Mouse (Mus musculus): ENCODE measurements at regions not wholly inside any gene's neighbourhood (a gene's known extent, or its start where the extent isn't known, plus 50 kb on each side); places are given as distances from the start of the nearest gene placed in this dataset.
"Not testable (repeated sequence)": the region's sequence is repeated elsewhere in the genome, so short reads cannot be mapped to it uniquely, and the experiment has no call there.

GRCm38 (mm10) chr14:104731319-104731995 lies 209.0 kb upstream of the Rnf219 start:
- Histone ChIP-seq H3K4me3 (ENCODE audit: low read depth, low read length) (no peak overlapping the region), H3K4me2 (ENCODE audit: low read length) (no peak overlapping the region), H3K9me3 (replicated peaks; ENCODE audit: control insufficient read depth, low read length) (no peaks in the 10 kb centered on the region), H3K27me3 (replicated peaks; ENCODE audit: control insufficient read depth, insufficient read depth, low read length) (no peaks in the 10 kb centered on the region), H3K4me1 (ENCODE audit: control insufficient read depth, insufficient read depth, low read length) (no peaks in the 10 kb centered on the region), H3K27ac (ENCODE audit: low read depth, low read length) (no peak overlapping the region), H3K9ac (ENCODE audit: low read length) (no peak overlapping the region), H3K36me3 (ENCODE audit: control insufficient read depth, insufficient read depth, low read length) (no peaks in the 10 kb centered on the region)
- ATAC-seq (no peak), DNase-seq (ENCODE audit: low spot score) (no peak)
- 83% methylated on average over 3 of the region's 3 CpGs for WGBS

DNA sequence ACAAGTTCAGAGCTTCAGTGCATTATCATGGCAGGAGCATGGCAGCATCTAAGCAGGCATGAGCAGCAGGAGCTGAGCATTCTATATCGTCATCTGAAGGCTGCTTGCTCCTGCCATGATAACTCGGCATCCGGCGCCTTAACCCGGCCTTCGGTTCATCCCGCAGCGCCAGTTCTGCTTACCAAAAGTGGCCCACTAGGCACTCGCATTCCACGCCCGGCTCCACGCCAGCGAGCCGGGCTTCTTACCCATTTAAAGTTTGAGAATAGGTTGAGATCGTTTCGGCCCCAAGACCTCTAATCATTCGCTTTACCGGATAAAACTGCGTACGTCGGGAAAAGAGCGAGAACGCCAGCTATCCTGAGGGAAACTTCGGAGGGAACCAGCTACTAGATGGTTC lies 193.2 kb upstream of the Rnf219 start:
- H3K4me1 ChIP-seq (ENCODE audit: control insufficient read depth, insufficient read depth, low read length); H3K4me2 ChIP-seq (ENCODE audit: low read length); H3K4me3 ChIP-seq (ENCODE audit: low read depth, low read length); ATAC-seq; H3K9me3 ChIP-seq (replicated peaks; ENCODE audit: control insufficient read depth, low read length); H3K27ac ChIP-seq (ENCODE audit: low read depth, low read length); H3K36me3 ChIP-seq (ENCODE audit: control insufficient read depth, insufficient read depth, low read length); H3K9ac ChIP-seq (ENCODE audit: low read length); H3K27me3 ChIP-seq (replicated peaks; ENCODE audit: control insufficient read depth, insufficient read depth, low read length); DNase-seq (ENCODE audit: low spot score): not testable (repeated sequence)
- WGBS = 94% methylated on average over 20 of the region's 24 CpGs

DNA sequence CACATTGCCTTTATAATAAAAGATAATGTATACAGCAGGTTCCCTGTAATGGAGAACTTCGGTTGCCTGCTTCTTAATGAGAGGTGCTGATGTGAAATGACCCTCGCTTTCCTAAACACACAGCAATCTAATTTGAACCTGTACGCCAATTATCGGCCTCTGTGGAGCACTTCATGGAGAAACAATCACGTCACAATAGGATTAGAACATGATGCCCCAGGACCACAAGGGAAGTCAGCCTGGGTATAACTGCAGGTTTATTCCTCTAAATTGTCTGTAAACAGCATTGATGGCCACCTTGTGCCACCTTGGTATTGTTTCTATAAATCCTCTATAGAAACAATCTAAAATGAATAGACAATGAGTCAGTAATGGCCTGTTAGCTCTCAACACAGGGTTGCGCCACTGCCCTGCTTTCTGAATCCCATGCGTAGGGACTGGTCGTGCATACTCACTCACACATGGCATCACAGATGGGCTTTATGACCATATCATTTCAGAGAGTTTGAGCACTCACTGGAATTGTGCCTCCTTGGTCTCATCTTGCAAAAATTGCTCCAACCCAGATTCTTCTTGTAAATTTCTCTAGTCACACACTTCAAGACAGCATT lies 179.9 kb upstream of the Rnf219 start:
- Histone ChIP-seq H3K9me3 (replicated peaks; ENCODE audit: control insufficient read depth, low read length) (no peaks in the 10 kb centered on the region), H3K27ac (ENCODE audit: low read depth, low read length) (no peak overlapping the region), H3K4me3 (ENCODE audit: low read depth, low read length) (no peak overlapping the region), H3K9ac (ENCODE audit: low read length) (no peak overlapping the region), H3K36me3 (ENCODE audit: control insufficient read depth, insufficient read depth, low read length) (no peaks in the 10 kb centered on the region), H3K27me3 (replicated peaks; ENCODE audit: control insufficient read depth, insufficient read depth, low read length) (no peaks in the 10 kb centered on the region), H3K4me1 (ENCODE audit: control insufficient read depth, insufficient read depth, low read length) (no peaks in the 10 kb centered on the region), H3K4me2 (ENCODE audit: low read length) (no peak overlapping the region)
- WGBS = 50% methylated on average over 8 of the region's 8 CpGs
- ATAC-seq (no peak), DNase-seq (ENCODE audit: low spot score) (no peak)

DNA sequence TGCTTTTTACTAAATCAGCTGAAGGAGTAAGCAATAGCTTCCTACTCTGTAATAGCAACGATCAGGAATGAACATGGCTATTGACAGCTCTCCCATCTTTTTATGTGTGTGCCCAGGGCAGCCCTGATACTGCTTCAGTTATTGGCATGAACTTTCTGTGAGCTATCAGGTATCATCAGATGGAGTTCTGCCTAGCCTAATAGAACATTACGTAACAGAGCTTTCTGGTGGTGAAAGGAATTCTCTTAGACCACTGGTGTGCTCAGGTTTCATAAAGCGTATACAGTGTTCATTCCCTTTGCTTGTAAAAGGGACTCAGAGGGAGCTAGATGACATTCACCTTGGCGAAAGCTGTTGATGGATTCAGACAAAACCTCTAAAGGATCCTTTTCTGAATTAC lies 176.5 kb upstream of the Rnf219 start:
- no peak overlapping the region for H3K9ac ChIP-seq (ENCODE audit: low read length)
- H3K27ac ChIP-seq (ENCODE audit: low read depth, low read length) = no peak overlapping the region
- ATAC-seq (no peak), DNase-seq (ENCODE audit: low spot score) (no peak)
- no peaks in the 10 kb centered on the region for H3K9me3 ChIP-seq (replicated peaks; ENCODE audit: control insufficient read depth, low read length)
- no peak overlapping the region for H3K4me2 ChIP-seq (ENCODE audit: low read length)
- WGBS = 86% methylated on average over 4 of the region's 4 CpGs
- H3K4me1 ChIP-seq (ENCODE audit: control insufficient read depth, insufficient read depth, low read length) = no peaks in the 10 kb centered on the region
- no peak overlapping the region for H3K4me3 ChIP-seq (ENCODE audit: low read depth, low read length)
- H3K27me3 ChIP-seq (replicated peaks; ENCODE audit: control insufficient read depth, insufficient read depth, low read length) = no peaks in the 10 kb centered on the region
- no peaks in the 10 kb centered on the region for H3K36me3 ChIP-seq (ENCODE audit: control insufficient read depth, insufficient read depth, low read length)

DNA sequence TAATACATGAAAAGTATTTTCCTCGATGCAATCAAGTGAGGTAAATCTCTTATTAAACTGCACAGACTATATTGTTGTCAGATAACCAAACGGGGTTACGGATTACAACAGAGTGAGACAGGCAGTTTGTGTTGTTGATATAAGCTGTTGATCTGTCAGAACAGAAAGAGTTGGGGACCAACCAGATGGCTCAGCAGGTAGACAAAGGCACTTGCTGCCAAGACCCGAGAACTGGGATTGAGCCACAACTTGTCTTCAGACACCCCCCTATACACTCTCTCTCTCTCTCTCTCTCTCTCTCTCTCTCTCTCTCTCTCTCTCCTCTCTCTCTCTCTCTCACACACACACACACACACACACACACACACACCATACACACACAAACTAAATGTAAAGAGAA lies 172.7 kb upstream of the Rnf219 start:
- no peaks in the 10 kb centered on the region for H3K9me3 ChIP-seq (replicated peaks; ENCODE audit: control insufficient read depth, low read length)
- peak; percentile 40; the same call in 1 of the 2 replicates for ATAC-seq
- no peak for DNase-seq (ENCODE audit: low spot score)

DNA sequence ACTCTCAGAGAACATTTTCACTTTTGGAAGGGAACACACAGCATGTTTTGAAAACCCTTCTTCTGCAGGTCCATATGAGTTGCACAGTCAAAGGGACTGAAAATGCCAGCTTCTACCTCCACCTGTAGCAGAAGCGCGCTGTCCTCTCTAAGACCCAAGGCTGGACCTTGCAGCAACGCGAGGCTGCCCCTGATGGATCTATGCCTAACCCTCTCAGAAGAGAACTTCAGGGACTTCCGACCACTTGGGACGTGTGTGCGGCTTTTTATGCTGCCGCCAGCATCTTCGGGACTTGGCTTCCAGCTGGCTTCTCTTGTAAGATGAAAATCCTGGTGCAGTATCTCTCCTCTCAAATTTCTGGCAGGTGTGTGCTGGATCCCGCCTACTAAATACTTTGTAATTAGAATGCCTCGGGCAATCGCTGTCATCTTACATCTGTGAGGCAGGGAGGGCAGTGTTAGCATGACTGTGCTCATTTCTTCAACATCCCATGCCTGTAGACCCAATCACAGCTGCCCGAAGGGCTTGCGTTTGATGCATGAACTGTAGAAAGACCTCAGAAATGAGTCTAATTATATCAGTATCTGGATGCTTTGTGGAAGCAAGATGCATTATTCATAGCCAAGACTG lies 171.8 kb upstream of the Rnf219 start:
- H3K27ac ChIP-seq (ENCODE audit: low read depth, low read length) = no peak overlapping the region
- H3K4me2 ChIP-seq (ENCODE audit: low read length) = no peak overlapping the region
- H3K36me3 ChIP-seq (ENCODE audit: control insufficient read depth, insufficient read depth, low read length) = no peaks in the 10 kb centered on the region
- H3K27me3 ChIP-seq (replicated peaks; ENCODE audit: control insufficient read depth, insufficient read depth, low read length) = no peaks in the 10 kb centered on the region
- DNase-seq (ENCODE audit: low spot score) (peak; percentile 27), ATAC-seq (peak; percentile 63; the same call in 1 of the 2 replicates)
- 75% methylated on average over 14 of the region's 14 CpGs for WGBS
- no peak overlapping the region for H3K4me3 ChIP-seq (ENCODE audit: low read depth, low read length)
- H3K9ac ChIP-seq (ENCODE audit: low read length) = no peak overlapping the region
- H3K9me3 ChIP-seq (replicated peaks; ENCODE audit: control insufficient read depth, low read length) = no peaks in the 10 kb centered on the region
- no peaks in the 10 kb centered on the region for H3K4me1 ChIP-seq (ENCODE audit: control insufficient read depth, insufficient read depth, low read length)

More for the DNA sequence above, 172.7 kb upstream of the Rnf219 start:
- Histone ChIP-seq H3K4me1 (ENCODE audit: control insufficient read depth, insufficient read depth, low read length) (no peaks in the 10 kb centered on the region), H3K9ac (ENCODE audit: low read length) (no peak overlapping the region), H3K4me3 (ENCODE audit: low read depth, low read length) (no peak overlapping the region), H3K36me3 (ENCODE audit: control insufficient read depth, insufficient read depth, low read length) (no peaks in the 10 kb centered on the region), H3K4me2 (ENCODE audit: low read length) (no peak overlapping the region), H3K27ac (ENCODE audit: low read depth, low read length) (no peak overlapping the region), H3K27me3 (replicated peaks; ENCODE audit: control insufficient read depth, insufficient read depth, low read length) (no peaks in the 10 kb centered on the region)
- WGBS = 49% methylated on average over 4 of the region's 4 CpGs

DNA sequence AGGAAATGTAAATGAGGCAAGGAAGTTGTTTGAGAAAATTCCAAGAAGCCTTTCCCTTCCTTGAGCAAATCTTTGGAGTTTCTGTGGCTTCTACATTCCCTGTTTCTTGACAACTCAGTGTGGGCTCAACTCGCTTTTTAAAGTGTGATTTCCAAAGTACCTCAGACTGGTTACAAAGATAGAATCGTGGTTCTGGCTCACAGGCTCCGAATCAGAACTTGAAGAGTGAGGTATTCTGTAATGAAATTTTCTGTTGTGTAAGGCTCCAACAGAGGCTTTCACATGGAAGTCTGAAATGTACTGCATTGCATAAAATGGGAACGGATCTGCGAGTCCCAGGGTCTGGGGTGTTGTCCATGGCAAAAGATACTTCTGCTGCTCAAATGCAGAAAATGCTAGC lies 170.2 kb upstream of the Rnf219 start:
- no peak for ATAC-seq
- no peak overlapping the region for H3K27ac ChIP-seq (ENCODE audit: low read depth, low read length)
- no peak overlapping the region for H3K4me2 ChIP-seq (ENCODE audit: low read length)
- H3K27me3 ChIP-seq (replicated peaks; ENCODE audit: control insufficient read depth, insufficient read depth, low read length) = no peaks in the 10 kb centered on the region
- DNase-seq (ENCODE audit: low spot score) = no peak
- 96% methylated on average over 5 of the region's 5 CpGs for whole genome bisulfite sequencing
- no peaks in the 10 kb centered on the region for H3K4me1 ChIP-seq (ENCODE audit: control insufficient read depth, insufficient read depth, low read length)
- no peak overlapping the region for H3K4me3 ChIP-seq (ENCODE audit: low read depth, low read length)
- H3K36me3 ChIP-seq (ENCODE audit: control insufficient read depth, insufficient read depth, low read length) = no peaks in the 10 kb centered on the region
- H3K9ac ChIP-seq (ENCODE audit: low read length) = no peak overlapping the region
- no peaks in the 10 kb centered on the region for H3K9me3 ChIP-seq (replicated peaks; ENCODE audit: control insufficient read depth, low read length)

- ATAC-seq (no peak), DNase-seq (ENCODE audit: low spot score) (no peak)
- no peak overlapping the region for H3K4me3 ChIP-seq (ENCODE audit: low read depth, low read length)
- H3K27me3 ChIP-seq (replicated peaks; ENCODE audit: control insufficient read depth, insufficient read depth, low read length) = no peaks in the 10 kb centered on the region
- H3K36me3 ChIP-seq (ENCODE audit: control insufficient read depth, insufficient read depth, low read length) = no peaks in the 10 kb centered on the region
- no peak overlapping the region for H3K4me2 ChIP-seq (ENCODE audit: low read length)
- 86% methylated on average over 3 of the region's 3 CpGs for WGBS
- no peaks in the 10 kb centered on the region for H3K4me1 ChIP-seq (ENCODE audit: control insufficient read depth, insufficient read depth, low read length)
- H3K27ac ChIP-seq (ENCODE audit: low read depth, low read length) = no peak overlapping the region
- no peak overlapping the region for H3K9ac ChIP-seq (ENCODE audit: low read length)
- no peaks in the 10 kb centered on the region for H3K9me3 ChIP-seq (replicated peaks; ENCODE audit: control insufficient read depth, low read length)
Observed at GRCm38 (mm10) chr14:104688440-104688839, 166.0 kb upstream of the Rnf219 start.

GRCm38 (mm10) chr14:104676810-104677209 lies 154.4 kb upstream of the Rnf219 start:
- DNase-seq (ENCODE audit: low spot score) = peak; percentile 37
- H3K27ac ChIP-seq (ENCODE audit: low read depth, low read length) = no peak overlapping the region
- no peaks in the 10 kb centered on the region for H3K9me3 ChIP-seq (replicated peaks; ENCODE audit: control insufficient read depth, low read length)
- H3K36me3 ChIP-seq (ENCODE audit: control insufficient read depth, insufficient read depth, low read length) = no peaks in the 10 kb centered on the region
- H3K4me1 ChIP-seq (ENCODE audit: control insufficient read depth, insufficient read depth, low read length) = no peaks in the 10 kb centered on the region
- ATAC-seq = peak; percentile 75
- 10% methylated on average over 7 of the region's 7 CpGs for WGBS
- H3K4me2 ChIP-seq (ENCODE audit: low read length) = no peak overlapping the region
- H3K9ac ChIP-seq (ENCODE audit: low read length) = no peak overlapping the region
- no peaks in the 10 kb centered on the region for H3K27me3 ChIP-seq (replicated peaks; ENCODE audit: control insufficient read depth, insufficient read depth, low read length)
- H3K4me3 ChIP-seq (ENCODE audit: low read depth, low read length) = no peak overlapping the region
